Mouse (Mus musculus) left cerebral cortex, postnatal 10 days (tissue): ENCODE measurements around the gene Rnaseh2b. TPM values are rescaled to one million over a fixed set of nuclear protein-coding genes. Genes with fewer than 3 reads are reported as not detected.

ENCODE experiments used
- DNase-seq, 2 experiments: peaks; one replicate each; pipeline ENCODE4 v3.0.0; 2021 to 2022; ENCODE audit warnings: low spot score in 2 of 2, mixed read lengths in 1 of 2; ENCODE audit errors: extremely low spot score in 1 of 2
- intact Hi-C: fragments of 180-260 bp; cut with DNase I; formaldehyde crosslinking; loops from one replicate; pipeline ENCODE4 v1.15.1; 2025
- total RNA-seq, 2 experiments: library from RNA; stranded (reverse); gene quantifications; 2 replicates each; pipeline ENCODE4 v1.2.3; 2021

Rnaseh2b gene
- total RNA-seq, 2 experiments from 2014 or later, result 17.4 to 18.9 TPM

- no peak for DNase-seq
- intact Hi-C loops, result no loop called here
Measured at GRCm38 (mm10) chr14:62300031-62300430, 7.6 kb downstream of the Rnaseh2b start.

GRCm38 (mm10) chr14:62307555-62307954, 15.2 kb downstream of the Rnaseh2b start:
- DNase-seq, result peak in 1 of 2 experiments; percentile 44
- intact Hi-C loops, result no loop called here

DNA sequence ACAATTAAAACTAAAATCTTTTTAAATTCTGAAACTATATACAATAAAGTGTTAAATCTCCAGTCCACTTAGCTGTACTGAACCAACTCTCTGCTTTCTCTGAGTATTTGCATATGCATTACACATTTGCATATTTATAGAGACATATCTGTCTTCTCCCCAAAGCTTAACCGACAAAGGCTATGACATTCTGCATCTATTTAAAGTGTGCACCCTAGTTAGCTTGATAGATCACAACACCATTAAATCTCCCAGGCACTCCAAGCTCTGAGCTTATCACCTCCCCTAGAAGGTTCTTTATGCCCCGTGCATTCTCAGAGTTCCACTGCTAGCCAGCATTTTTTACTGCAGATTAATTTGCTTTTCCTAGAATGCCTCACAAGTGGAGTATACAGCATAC, 16.6 kb downstream of the Rnaseh2b start:
- intact Hi-C loops, result no loop called here
- DNase-seq, result no peak

GRCm38 (mm10) chr14:62311672-62312071, 19.3 kb downstream of the Rnaseh2b start:
- intact Hi-C loops, result no loop called here
- DNase-seq, result no peak

GRCm38 (mm10) chr14:62322581-62323344, 30.4 kb downstream of the Rnaseh2b start:
- intact Hi-C loops, result no loop called here
- DNase-seq, result no peak

GRCm38 (mm10) chr14:62323457-62323856, 31.1 kb downstream of the Rnaseh2b start:
- intact Hi-C loops, result no loop called here
- no peak for DNase-seq

GRCm38 (mm10) chr14:62324943-62325342, 32.6 kb downstream of the Rnaseh2b start:
- intact Hi-C loops, result no loop called here
- DNase-seq, result no peak

DNA sequence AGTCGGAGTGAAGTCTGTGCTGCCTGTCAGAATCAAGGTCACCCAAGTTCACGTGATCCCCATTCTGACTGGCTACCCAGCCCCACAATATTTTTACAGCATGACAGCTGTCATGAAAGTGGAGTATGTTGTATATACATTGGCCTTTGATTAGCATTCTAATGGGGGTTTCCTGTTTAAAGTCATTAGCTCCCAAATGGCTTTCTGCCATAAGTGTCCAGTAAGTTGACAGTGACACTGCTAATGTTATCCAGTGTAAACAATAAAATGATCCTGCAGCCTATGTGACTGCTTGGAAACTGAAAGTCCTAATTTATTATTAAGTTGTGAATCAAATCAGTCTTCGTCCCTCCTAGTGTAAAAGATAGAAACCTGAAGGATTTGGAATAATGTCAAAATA, 33.6 kb downstream of the Rnaseh2b start:
- no peak for DNase-seq
- intact Hi-C loops, result no loop called here

- intact Hi-C loops, result no loop called here
Measured at GRCm38 (mm10) chr14:62327171-62327570, 34.8 kb downstream of the Rnaseh2b start.

GRCm38 (mm10) chr14:62328606-62329005, 36.2 kb downstream of the Rnaseh2b start:
- intact Hi-C loops, result no loop called here
- DNase-seq, result no peak

More at GRCm38 (mm10) chr14:62327171-62327570, 34.8 kb downstream of the Rnaseh2b start:
- no peak for DNase-seq

DNA sequence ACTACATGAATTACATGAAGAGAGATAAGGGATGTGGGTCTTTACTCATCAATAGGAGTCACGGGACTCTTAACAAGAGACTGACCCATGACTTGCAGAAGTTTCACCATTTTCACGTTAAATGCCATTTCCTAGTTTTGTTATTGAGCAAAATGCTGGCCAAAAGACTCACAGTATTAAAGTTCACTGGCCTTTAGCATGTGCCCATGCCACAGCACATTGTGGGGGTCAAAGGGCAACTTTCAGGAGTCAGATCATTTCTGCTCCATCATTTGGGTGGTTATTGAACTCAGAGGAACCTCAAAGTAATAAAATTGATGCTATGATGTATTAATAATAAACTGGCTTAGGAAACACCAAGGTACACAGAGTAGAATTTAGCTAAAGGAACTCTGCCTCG, 37.2 kb downstream of the Rnaseh2b start:
- DNase-seq, result no peak
- intact Hi-C loops, result loop anchor here (5.0 kb wide), 1 partner anchor 128 kb away; the partner anchor contains the start of gene Gucy1b2

DNA sequence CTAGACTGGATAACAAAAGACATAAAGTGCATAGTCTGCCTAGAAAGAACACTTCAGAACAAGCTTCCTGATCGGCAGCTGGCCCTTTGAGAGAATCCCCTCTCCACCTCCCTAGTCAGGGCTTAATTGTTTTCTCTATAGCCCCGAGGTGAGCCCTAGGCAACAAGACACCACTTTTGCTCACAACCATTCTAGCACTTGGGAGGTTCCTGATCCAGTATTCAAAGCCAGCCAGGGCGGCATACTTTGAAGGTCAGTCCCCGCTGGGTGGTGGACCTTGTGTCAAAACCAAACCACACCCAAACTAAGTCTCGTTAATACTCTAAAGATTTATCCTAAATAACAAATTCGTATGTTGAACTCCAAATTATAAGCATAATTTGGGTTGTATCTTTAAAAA, 39.1 kb downstream of the Rnaseh2b start:
- no peak for DNase-seq
- intact Hi-C loops, result loop anchor here (5.0 kb wide), 1 partner anchor 126 kb away; the partner anchor contains the start of gene Gucy1b2

DNA sequence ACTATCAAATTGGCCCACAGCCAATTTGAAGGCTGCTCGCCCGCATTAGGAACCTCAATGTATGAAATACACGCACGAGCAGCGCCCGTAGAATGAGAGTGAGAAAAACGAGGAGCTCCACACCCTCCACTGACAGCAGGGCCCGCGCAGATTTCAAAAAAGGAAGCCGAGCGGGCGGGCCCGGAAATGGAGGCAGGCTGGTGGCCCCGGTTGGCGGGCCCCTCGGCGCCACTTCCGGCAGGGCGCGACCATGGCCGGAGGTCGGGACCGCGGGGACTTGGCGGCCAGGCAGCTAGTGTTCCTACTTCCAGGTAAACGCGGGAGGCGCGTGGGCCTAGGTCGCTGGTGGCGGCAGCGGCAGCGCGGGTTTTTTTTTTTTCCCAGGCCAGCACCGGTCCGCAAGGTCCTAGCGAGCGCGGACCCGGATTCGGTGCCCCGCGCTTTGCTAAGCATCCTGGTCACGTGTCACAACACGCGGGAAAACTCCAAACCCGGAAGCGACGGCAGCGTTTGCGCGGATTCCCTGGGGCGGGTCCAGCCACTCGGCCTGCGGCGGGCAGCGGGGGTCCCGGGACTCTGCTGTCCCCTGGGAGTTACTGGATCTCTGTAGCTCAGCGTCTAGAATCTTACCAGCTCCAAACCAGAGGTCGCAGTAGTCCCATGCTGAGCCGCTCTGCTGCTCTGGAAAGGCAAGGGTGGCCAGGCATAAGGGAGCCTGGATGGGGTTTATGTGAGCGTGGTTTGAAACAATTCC, 39.7 kb downstream of the Rnaseh2b start:
- DNase-seq, result peak; percentile 83 to 94

GRCm38 (mm10) chr14:62333909-62334687, 41.7 kb downstream of the Rnaseh2b start:
- intact Hi-C loops, result loop anchor here (5.0 kb wide), 1 partner anchor 123 kb away; the partner anchor contains the start of gene Gucy1b2
- DNase-seq, result no peak

More for the DNA sequence above, 39.7 kb downstream of the Rnaseh2b start:
- intact Hi-C loops, result loop anchor here (5.0 kb wide), 1 partner anchor 125 kb away; the partner anchor contains the start of gene Gucy1b2

- DNase-seq, result no peak
- intact Hi-C loops, result no loop called here
Measured at GRCm38 (mm10) chr14:62339196-62339595, 46.8 kb downstream of the Rnaseh2b start.

GRCm38 (mm10) chr14:62341887-62342642, 49.7 kb downstream of the Rnaseh2b start:
- intact Hi-C loops, result no loop called here
- DNase-seq, result no peak

DNA sequence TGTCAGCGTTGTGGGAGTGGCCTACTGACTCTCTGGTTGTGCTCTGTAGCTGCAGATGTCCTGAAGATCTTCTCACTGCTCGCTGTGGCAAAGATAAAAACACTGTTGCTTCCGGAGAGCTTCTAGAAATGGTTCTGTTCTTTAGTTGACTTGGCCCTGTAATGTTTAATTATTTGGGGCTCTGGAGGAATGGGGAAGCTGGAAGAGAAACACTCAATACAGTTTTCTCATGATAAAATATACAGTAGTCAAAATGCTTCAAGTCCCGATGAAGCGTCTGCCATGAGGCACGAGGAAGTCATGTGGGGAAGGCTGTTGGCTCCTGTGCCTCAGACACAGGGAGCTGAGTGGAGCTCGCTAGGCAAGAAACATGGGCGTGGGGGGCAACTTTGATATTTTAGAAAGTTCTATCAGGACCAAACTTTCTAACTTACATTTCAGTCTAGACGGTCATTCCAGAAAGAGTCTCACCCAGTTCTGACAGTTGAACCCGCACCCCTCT, 50.3 kb downstream of the Rnaseh2b start:
- intact Hi-C loops, result no loop called here
- DNase-seq, result no peak

GRCm38 (mm10) chr14:62346570-62346969, 54.2 kb downstream of the Rnaseh2b start:
- intact Hi-C loops, result no loop called here
- DNase-seq, result no peak
